Mouse (Mus musculus) cerebellum, adult 9-10 months (tissue): Measurements from ENCODE around the gene 1700030K09Rik.

Experiments
- DNase-seq: peaks from one replicate; pipeline ENCODE4 v3.0.0; 2022

1700030K09Rik gene

DNA sequence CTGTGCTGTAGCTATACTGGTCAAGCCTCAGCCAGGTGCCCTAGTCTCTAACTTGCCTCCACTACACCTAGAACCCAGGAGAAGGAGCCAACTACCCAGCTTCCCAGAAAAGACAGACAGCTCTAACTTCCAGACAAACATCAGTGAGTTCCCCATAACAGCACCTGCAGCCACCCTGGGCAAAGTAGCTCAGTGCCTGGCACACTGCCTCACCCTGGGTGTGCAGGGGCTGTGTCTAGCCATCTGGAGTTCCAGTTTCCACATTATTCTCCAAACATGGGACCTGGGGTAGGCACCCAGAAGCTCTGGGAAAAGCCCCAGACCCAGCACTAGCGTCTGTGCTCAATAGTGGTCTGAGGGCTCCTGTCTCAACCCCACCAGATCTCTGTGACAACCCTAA, 63.8 kb downstream of the 1700030K09Rik start:
- DNase-seq, result no peak
